In the genomic region with DNA sequence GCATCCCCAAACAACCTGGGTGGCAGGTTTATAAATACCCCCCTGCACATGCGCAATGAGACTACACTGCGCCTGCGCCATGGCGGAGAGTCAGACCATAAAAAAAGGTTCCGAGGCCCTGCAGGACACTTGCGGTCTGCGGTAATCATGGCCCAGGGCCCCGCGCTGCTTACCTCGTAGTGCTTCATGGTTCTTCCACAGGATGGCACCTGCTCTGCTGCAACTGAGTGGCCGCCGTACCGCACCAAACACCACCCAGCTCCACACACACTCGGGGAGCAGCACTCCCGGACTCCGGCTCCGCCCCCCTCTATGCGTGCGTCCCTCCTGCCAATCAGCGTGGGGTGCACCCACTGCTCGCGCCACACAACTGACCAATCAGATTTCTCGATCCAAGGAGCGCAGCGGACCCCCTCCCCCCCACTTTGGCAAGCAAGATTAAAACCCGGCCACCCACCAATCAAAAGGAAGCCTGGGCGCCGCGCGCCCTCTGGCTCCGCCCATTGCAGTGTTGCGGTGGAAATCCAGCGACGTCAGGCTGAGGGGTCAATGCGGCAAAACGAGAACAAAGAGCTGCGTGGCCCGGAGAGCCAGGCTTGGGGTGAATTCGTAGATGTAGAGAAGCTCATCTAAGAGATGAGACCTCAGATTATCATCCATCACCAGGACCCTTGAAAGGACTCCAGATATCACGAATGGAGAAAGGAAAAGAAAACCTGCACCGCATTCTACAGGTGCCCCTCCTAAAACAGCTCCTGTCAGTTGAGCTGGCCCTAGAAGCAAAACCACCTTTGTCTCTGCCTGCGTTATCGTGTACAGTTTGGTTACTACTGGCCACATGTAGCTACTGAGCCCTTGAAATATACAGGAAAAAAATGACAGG, we compare ENCODE assay signal across 8 mouse cellular contexts. TPM values are rescaled to one million over a fixed set of nuclear protein-coding genes. Genes with fewer than 3 reads are reported as not detected.
DNase-seq lines count a peak whose midpoint lies in the region; ATAC-seq and TF ChIP-seq lines count a peak whose summit lies in the region.

No protein-coding gene starts in this region.

- intact Hi-C loops in heart, postnatal 10 days (cut with DNase I): no loop called here

- peaks cover 52% of the 10 kb centered on the region for H3K4me1 ChIP-seq in E14TG2a.4 (replicated peaks; ENCODE audit: low read depth, low read length)
- H3K4me1 ChIP-seq in forebrain, embryonic 12.5 days: peaks cover 35% of the 10 kb centered on the region
- H3K4me1 ChIP-seq in liver, postnatal 0 days (ENCODE audit: insufficient read depth): peaks cover 20% of the 10 kb centered on the region
- peaks cover 34% of the 10 kb centered on the region for H3K4me1 ChIP-seq in neural tube, embryonic 14.5 days (ENCODE audit: control insufficient read depth, insufficient read depth, low read length)

- peak; percentile 99 for ATAC-seq in forebrain, embryonic 12.5 days (ENCODE audit: low FRiP score)
- ATAC-seq in liver, postnatal 0 days: peak; percentile 99
- ATAC-seq in neural tube, embryonic 14.5 days (ENCODE audit: low read depth): peak; percentile 98

- whole genome bisulfite sequencing in forebrain, embryonic 12.5 days: under 1% methylated on average over 43 of the region's 43 CpGs
- WGBS in large intestine, adult 2 months: under 1% methylated on average over 43 of the region's 43 CpGs
- under 1% methylated on average over 43 of the region's 43 CpGs for WGBS in liver, postnatal 0 days (ENCODE audit: insufficient replicate concordance)
- under 1% methylated on average over 43 of the region's 43 CpGs for WGBS in neural tube, embryonic 14.5 days

- H3K9me3 ChIP-seq in E14TG2a.4 (ENCODE audit: low read length): no peaks in the 10 kb centered on the region
- H3K9me3 ChIP-seq in forebrain, embryonic 12.5 days: no peaks in the 10 kb centered on the region
- no peaks in the 10 kb centered on the region for H3K9me3 ChIP-seq in liver, postnatal 0 days (ENCODE audit: low read length)
- no peaks in the 10 kb centered on the region for H3K9me3 ChIP-seq in neural tube, embryonic 14.5 days (ENCODE audit: control insufficient read depth, low read length)

- H3K4me2 ChIP-seq in forebrain, embryonic 12.5 days: peak overlapping the region; percentile 87
- peak overlapping the region; percentile 94 for H3K4me2 ChIP-seq in liver, postnatal 0 days (ENCODE audit: low read depth, low read length)
- peak overlapping the region; percentile 61 for H3K4me2 ChIP-seq in neural tube, embryonic 14.5 days (ENCODE audit: low read depth, low read length)

- peak; percentile 97 for DNase-seq in c-Kit-positive CD71-positive TER-119-positive erythroid progenitor cells, embryonic 14.5 days (ENCODE audit: low spot score)
- DNase-seq in heart, postnatal 10 days: peak; percentile 97 to 98
- DNase-seq in large intestine, adult 2 months (ENCODE audit: low read depth, low spot score): peak; percentile 97
- peak; percentile 98 for DNase-seq in liver, postnatal 0 days
- DNase-seq in testis, postnatal 10 days (ENCODE audit: low spot score): peak; percentile 96

- peak overlapping the region; percentile 85 for H3K4me3 ChIP-seq in E14TG2a.4 (replicated peaks; ENCODE audit: low read length)
- H3K4me3 ChIP-seq in forebrain, embryonic 12.5 days (replicated peaks): peak overlapping the region; percentile 83
- H3K4me3 ChIP-seq in liver, postnatal 0 days (ENCODE audit: low read depth, low read length): peak overlapping the region; percentile 76
- H3K4me3 ChIP-seq in neural tube, embryonic 14.5 days (ENCODE audit: low read depth, low read length): peak overlapping the region; percentile 98

- H3K9ac ChIP-seq in forebrain, embryonic 12.5 days: peak overlapping the region; percentile 91
- peak overlapping the region; percentile 82 for H3K9ac ChIP-seq in liver, postnatal 0 days (replicated peaks)
- peak overlapping the region; percentile 88 for H3K9ac ChIP-seq in neural tube, embryonic 14.5 days (replicated peaks; ENCODE audit: low read depth, low read length)

- peak overlapping the region; percentile 93 for H3K27ac ChIP-seq in forebrain, embryonic 12.5 days
- peak overlapping the region; percentile 94 for H3K27ac ChIP-seq in liver, postnatal 0 days (ENCODE audit: low read depth)
- peak overlapping the region; percentile 89 for H3K27ac ChIP-seq in neural tube, embryonic 14.5 days (ENCODE audit: low read depth, low read length)

- no peaks in the 10 kb centered on the region for H3K27me3 ChIP-seq in E14TG2a.4 (ENCODE audit: insufficient read depth, low read length)
- no peaks in the 10 kb centered on the region for H3K27me3 ChIP-seq in forebrain, embryonic 12.5 days
- no peaks in the 10 kb centered on the region for H3K27me3 ChIP-seq in liver, postnatal 0 days (ENCODE audit: insufficient read depth, low read length)
- H3K27me3 ChIP-seq in neural tube, embryonic 14.5 days (ENCODE audit: control insufficient read depth, insufficient read depth, low read length): no peaks in the 10 kb centered on the region

- H3K36me3 ChIP-seq in E14TG2a.4 (ENCODE audit: insufficient read depth, low read length): peaks cover 20% of the 10 kb centered on the region
- no peaks in the 10 kb centered on the region; the same call in 1 of the 2 replicates for H3K36me3 ChIP-seq in forebrain, embryonic 12.5 days (replicated peaks)
- H3K36me3 ChIP-seq in liver, postnatal 0 days (replicated peaks; ENCODE audit: insufficient read depth, low read length): 0 out of 2 replicates have a peak, but pooled peaks cover 2% of the 10 kb centered on the region
- H3K36me3 ChIP-seq in neural tube, embryonic 14.5 days (ENCODE audit: control insufficient read depth, insufficient read depth, low read length): peaks cover 2% of the 10 kb centered on the region; the same call in 1 of the 2 replicates

- TF ChIP-seq CTCF in E14TG2a.4 (conservative IDR thresholded peaks at IDR 0.05; ENCODE audit: low read length): no peak
- no peak for TF ChIP-seq CTCF in liver, postnatal 0 days (IDR thresholded peaks at IDR 0.05; ENCODE audit: low read depth)

- TF ChIP-seq EP300 in liver, postnatal 0 days (IDR thresholded peaks at IDR 0.05; ENCODE audit: low read depth): no peak

RNA-seq across cellular contexts. Expression of gene Tecr, which starts 13.4 kb away (rescaled TPM):
- 541 and 550 TPM in 2 replicates for polyA plus RNA-seq in forebrain, embryonic 12.5 days (2016; fragmentation: Nextera tagmentation; extraction: Ambion mirVana)
- 100 to 1,000 TPM; 181 to 199 TPM for total RNA-seq in heart, postnatal 10 days (2021)
- polyA plus RNA-seq in large intestine, adult 2 months (2012; rRNA removed): 323 and 376 TPM in 2 replicates
- 252 and 258 TPM in 2 replicates for polyA plus RNA-seq in liver, postnatal 0 days (2015; fragmentation: Nextera tagmentation; extraction: Ambion mirVana)
- 1,479 and 1,754 TPM in 2 replicates for polyA plus RNA-seq in neural tube, embryonic 14.5 days (2014; fragmentation: Nextera tagmentation; extraction: Ambion mirVana)

RNA-seq across cellular contexts. Expression of gene Dnajb1, which starts 13.6 kb away (rescaled TPM):
- polyA plus RNA-seq in forebrain, embryonic 12.5 days (2016; fragmentation: Nextera tagmentation; extraction: Ambion mirVana): 63.0 and 67.3 TPM in 2 replicates
- 10 to 100 TPM; 17.5 to 18.0 TPM for total RNA-seq in heart, postnatal 10 days (2021)
- 23.2 and 28.3 TPM in 2 replicates for polyA plus RNA-seq in large intestine, adult 2 months (2012; rRNA removed)
- polyA plus RNA-seq in liver, postnatal 0 days (2015; fragmentation: Nextera tagmentation; extraction: Ambion mirVana): 29.4 and 31.6 TPM in 2 replicates
- 54.3 and 55.2 TPM in 2 replicates for polyA plus RNA-seq in neural tube, embryonic 14.5 days (2014; fragmentation: Nextera tagmentation; extraction: Ambion mirVana)

RNA-seq across cellular contexts. Expression of gene Ndufb7, which starts 27.9 kb away (rescaled TPM):
- polyA plus RNA-seq in forebrain, embryonic 12.5 days (2016; fragmentation: Nextera tagmentation; extraction: Ambion mirVana): 356 and 359 TPM in 2 replicates
- 100 to 1,000 TPM; 597 to 620 TPM for total RNA-seq in heart, postnatal 10 days (2021)
- polyA plus RNA-seq in large intestine, adult 2 months (2012; rRNA removed): 479 and 502 TPM in 2 replicates
- polyA plus RNA-seq in liver, postnatal 0 days (2015; fragmentation: Nextera tagmentation; extraction: Ambion mirVana): 298 and 304 TPM in 2 replicates
- 348 and 353 TPM in 2 replicates for polyA plus RNA-seq in neural tube, embryonic 14.5 days (2014; fragmentation: Nextera tagmentation; extraction: Ambion mirVana)

RNA-seq across cellular contexts. Expression of gene Gipc1, which starts 58.1 kb away (rescaled TPM):
- polyA plus RNA-seq in forebrain, embryonic 12.5 days (2016; fragmentation: Nextera tagmentation; extraction: Ambion mirVana): 201 and 214 TPM in 2 replicates
- 10 to 100 TPM; 46.1 to 48.7 TPM for total RNA-seq in heart, postnatal 10 days (2021)
- 42.0 and 46.4 TPM in 2 replicates for polyA plus RNA-seq in large intestine, adult 2 months (2012; rRNA removed)
- polyA plus RNA-seq in liver, postnatal 0 days (2015; fragmentation: Nextera tagmentation; extraction: Ambion mirVana): 44.4 and 46.1 TPM in 2 replicates
- polyA plus RNA-seq in neural tube, embryonic 14.5 days (2014; fragmentation: Nextera tagmentation; extraction: Ambion mirVana): 90.2 and 104 TPM in 2 replicates

RNA-seq across cellular contexts. Expression of gene Olfr370, which starts 58.8 kb away (rescaled TPM):
- not detected in 2 replicates for polyA plus RNA-seq in forebrain, embryonic 12.5 days (2016; fragmentation: Nextera tagmentation; extraction: Ambion mirVana)
- not detected for total RNA-seq in heart, postnatal 10 days (2021)
- not detected in 2 replicates for polyA plus RNA-seq in large intestine, adult 2 months (2012; rRNA removed)
- not detected in 2 replicates for polyA plus RNA-seq in liver, postnatal 0 days (2015; fragmentation: Nextera tagmentation; extraction: Ambion mirVana)
- polyA plus RNA-seq in neural tube, embryonic 14.5 days (2014; fragmentation: Nextera tagmentation; extraction: Ambion mirVana): not detected in 2 replicates

Comparison
In these comparisons a context has a peak if more than half of its experiments do, and no peak if none do; other contexts are left out.
1. Peak in every context shown above with its lines: DNase-seq, ATAC-seq, H3K4me3 ChIP-seq and H3K27ac ChIP-seq.